Mouse (Mus musculus) Muller cell, postnatal 12 days (primary cell): ENCODE measurements around the gene Mrpl43.

Experiments
- DNase-seq: peaks from one replicate; pipeline ENCODE4 v3.0.0-alpha.2; 2015; ENCODE audit errors: inconsistent ontology term

The Mrpl43 gene

DNA sequence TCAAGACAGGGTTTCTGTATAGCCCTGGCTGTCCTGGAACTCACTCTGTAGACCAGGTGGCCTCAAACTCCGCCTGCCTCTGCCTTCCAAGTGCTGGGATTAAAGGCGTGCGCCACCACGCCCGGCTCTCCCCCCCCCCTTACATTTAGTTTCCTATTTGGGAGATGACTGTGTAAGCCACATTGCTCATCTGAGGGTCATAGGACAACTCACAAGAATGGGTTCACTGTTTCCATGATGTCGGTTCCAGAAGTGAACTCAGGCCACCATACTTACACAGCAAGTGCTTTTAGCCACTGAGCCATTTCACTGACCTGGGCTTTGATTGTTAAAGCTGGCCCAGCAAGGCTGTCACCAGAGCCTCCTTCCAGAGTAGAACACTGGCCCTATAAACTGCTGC is 29.1 kb downstream of the Mrpl43 start:
- DNase-seq, result no peak

DNA sequence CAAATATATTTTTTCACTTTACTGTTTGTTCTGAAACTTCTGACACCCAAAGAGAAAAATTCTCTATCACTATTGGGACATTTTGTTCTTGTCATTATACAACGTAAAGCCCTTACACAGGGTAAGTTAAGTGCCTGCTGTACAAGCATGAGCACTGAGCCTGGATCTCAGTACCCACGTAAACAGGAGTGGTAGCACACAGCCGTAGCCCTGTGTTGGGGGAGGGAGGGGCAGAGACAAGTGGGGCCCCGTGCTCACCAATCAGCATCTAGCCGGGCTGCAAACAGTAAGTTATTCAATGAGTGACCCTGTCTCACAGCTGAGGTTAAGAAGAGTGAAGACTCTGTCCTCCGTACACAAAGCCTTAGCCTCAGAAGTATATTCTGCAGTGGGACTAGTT is 29.6 kb downstream of the Mrpl43 start:
- no peak for DNase-seq

DNA sequence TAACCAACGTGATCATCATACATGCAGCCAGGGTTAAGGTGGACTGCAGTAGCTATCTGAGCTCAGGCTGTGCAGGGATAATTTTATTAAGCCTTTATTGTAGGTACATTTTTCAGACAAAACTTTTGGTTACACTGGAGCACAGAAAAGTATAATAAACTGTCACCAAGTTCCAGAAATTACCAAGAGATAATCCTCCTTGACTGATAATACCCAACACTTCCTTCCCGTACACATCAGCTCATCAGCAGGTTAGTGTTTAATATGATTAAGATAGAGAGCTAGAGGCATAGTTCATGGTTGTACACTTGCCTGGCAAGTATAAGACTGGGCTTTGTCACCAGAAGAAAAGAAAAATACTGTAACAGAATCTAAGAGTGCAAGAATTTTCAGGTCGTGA is 37.9 kb downstream of the Mrpl43 start:
- no peak for DNase-seq

DNA sequence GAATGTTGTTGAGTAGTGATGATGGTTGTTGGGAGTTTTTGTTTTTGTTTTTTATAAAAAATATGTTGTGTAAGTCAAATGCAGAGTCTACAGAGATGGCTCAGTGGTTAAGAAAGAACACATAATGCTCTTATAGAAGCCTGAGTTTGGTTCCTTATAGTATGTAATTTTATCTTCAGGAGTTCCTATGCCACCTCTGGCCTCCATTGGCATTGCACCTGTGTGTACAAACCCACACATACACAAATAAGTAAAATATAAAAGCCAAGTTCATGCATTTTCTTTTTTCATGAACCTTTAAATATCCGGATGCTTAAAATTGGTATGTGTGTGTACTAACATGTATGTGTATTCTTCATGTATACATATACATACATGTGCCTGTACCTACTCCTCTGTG is 40.3 kb downstream of the Mrpl43 start:
- no peak for DNase-seq

DNA sequence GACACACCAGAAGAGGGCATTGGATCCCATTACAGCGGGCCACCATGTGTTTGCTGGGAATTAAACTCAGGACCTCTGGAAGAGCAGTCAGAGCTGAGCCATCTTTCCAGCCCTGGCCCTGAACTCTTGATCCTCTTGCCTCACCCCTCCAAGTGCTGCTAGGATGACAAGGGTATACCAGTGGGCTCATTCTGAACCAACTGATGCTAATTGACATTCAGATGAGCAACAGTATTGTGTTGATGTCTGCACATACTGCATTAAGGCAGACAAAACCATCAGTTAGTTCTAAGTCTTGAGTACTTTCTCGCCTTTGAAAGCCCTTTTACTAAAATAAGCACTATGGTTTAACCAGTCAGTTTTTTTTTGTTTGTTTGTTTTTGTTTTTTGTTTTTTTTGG is 46.6 kb downstream of the Mrpl43 start:
- DNase-seq, result no peak
